Comparison of ENCODE assay signal across 8 mouse cellular contexts in genomic region chr12:102181799-102182357, GRCm38 (mm10). TPM values are rescaled to one million over a fixed set of nuclear protein-coding genes. Genes with fewer than 3 reads are reported as not detected.
DNase-seq lines count a peak whose midpoint lies in the region; ATAC-seq and TF ChIP-seq lines count a peak whose summit lies in the region.

No protein-coding gene starts in this region.

- no peaks in the 10 kb centered on the region for H3K36me3 ChIP-seq in hindbrain, postnatal 0 days (ENCODE audit: insufficient read depth, low read length)
- no peaks in the 10 kb centered on the region for H3K36me3 ChIP-seq in liver, adult 2 months (ENCODE audit: control insufficient read depth, insufficient read depth, low read length)
- H3K36me3 ChIP-seq in neural tube, embryonic 13.5 days, result no peaks in the 10 kb centered on the region

- no peak overlapping the region for H3K27ac ChIP-seq in hindbrain, postnatal 0 days
- no peak overlapping the region for H3K27ac ChIP-seq in liver, adult 2 months (replicated peaks; ENCODE audit: insufficient read depth, low read depth, low read length)
- H3K27ac ChIP-seq in neural tube, embryonic 13.5 days (replicated peaks), result no peak overlapping the region

- H3K4me3 ChIP-seq in hindbrain, postnatal 0 days (ENCODE audit: low read length), result no peak overlapping the region
- no peak overlapping the region for H3K4me3 ChIP-seq in liver, adult 2 months (ENCODE audit: insufficient read depth, low read depth, low read length)
- no peak overlapping the region for H3K4me3 ChIP-seq in neural tube, embryonic 13.5 days

- no peak; the same call in 1 of the 2 replicates for ATAC-seq in monocyte, adult 5-6 weeks (replicated peaks; ENCODE audit: insufficient number of reproducible peaks, low FRiP score, low TSS enrichment, poor library complexity, severe bottlenecking)
- peak; percentile 66 for ATAC-seq in erythroid progenitor cell, adult 5-6 weeks (replicated peaks; ENCODE audit: low FRiP score, poor library complexity, severe bottlenecking)
- ATAC-seq in hindbrain, postnatal 0 days, result no peak; the same call in 1 of the 2 replicates
- ATAC-seq in neural tube, embryonic 13.5 days (ENCODE audit: low read depth), result peak; percentile 29; the same call in 1 of the 2 replicates

- no peaks in the 10 kb centered on the region for H3K9me3 ChIP-seq in hindbrain, postnatal 0 days (ENCODE audit: low read length)
- no peaks in the 10 kb centered on the region for H3K9me3 ChIP-seq in neural tube, embryonic 13.5 days

- no peak overlapping the region for H3K4me2 ChIP-seq in hindbrain, postnatal 0 days (ENCODE audit: low read depth, low read length)
- no peak overlapping the region for H3K4me2 ChIP-seq in neural tube, embryonic 13.5 days

- no peak overlapping the region for H3K9ac ChIP-seq in hindbrain, postnatal 0 days (replicated peaks; ENCODE audit: low read length)
- H3K9ac ChIP-seq in liver, adult 2 months (ENCODE audit: low read depth, low read length), result no peak overlapping the region
- H3K9ac ChIP-seq in neural tube, embryonic 13.5 days, result no peak overlapping the region

- no peak for TF ChIP-seq POLR2A in liver, adult 2 months (IDR thresholded peaks at IDR 0.05; ENCODE audit: extremely low read depth, insufficient read depth, low read length)

- WGBS in hindbrain, postnatal 0 days, result 47% methylated on average over 5 of the region's 5 CpGs
- WGBS in liver, adult 2 months, result 47% methylated on average over 5 of the region's 5 CpGs
- WGBS in neural tube, embryonic 13.5 days, result 44% methylated on average over 5 of the region's 5 CpGs

- H3K4me1 ChIP-seq in hindbrain, postnatal 0 days (ENCODE audit: insufficient read depth, low read length), result 0 out of 2 replicates have a peak, but pooled peaks cover 9% of the 10 kb centered on the region
- no peaks in the 10 kb centered on the region for H3K4me1 ChIP-seq in liver, adult 2 months (ENCODE audit: control insufficient read depth, insufficient read depth, low read length)
- no peaks in the 10 kb centered on the region for H3K4me1 ChIP-seq in neural tube, embryonic 13.5 days (replicated peaks)

- H3K27me3 ChIP-seq in hindbrain, postnatal 0 days (ENCODE audit: insufficient read depth, low read length), result no peaks in the 10 kb centered on the region
- H3K27me3 ChIP-seq in liver, adult 2 months (ENCODE audit: control insufficient read depth, insufficient read depth, low read length), result no peaks in the 10 kb centered on the region
- H3K27me3 ChIP-seq in neural tube, embryonic 13.5 days, result no peaks in the 10 kb centered on the region

- peak; percentile 5 to 46 for DNase-seq in monocyte, adult 2 months (ENCODE audit: low read depth in 1 of 2, low spot score in 2 of 2)
- peak; percentile 71 to 75 for DNase-seq in adrenal gland, postnatal 36 days
- peak; percentile 72 for DNase-seq in hindbrain, postnatal 0 days (ENCODE audit: low spot score)
- DNase-seq in liver, adult 2 months (ENCODE audit: extremely low read depth, low read depth, low spot score), result peak; percentile 16
- DNase-seq in thymus, postnatal 36 days, result peak; percentile 49 to 57

- peak; percentile 87 for TF ChIP-seq CTCF in hindbrain, postnatal 0 days (IDR thresholded peaks at IDR 0.05; ENCODE audit: low read depth)
- peak; percentile 95 for TF ChIP-seq CTCF in liver, adult 2 months (IDR thresholded peaks at IDR 0.05; ENCODE audit: low read depth, low read length)

- H3K79me2 ChIP-seq in liver, adult 2 months (ENCODE audit: control insufficient read depth, insufficient read depth, low read length), result no peaks in the 10 kb centered on the region

RNA-seq across cellular contexts. Expression of gene Slc24a4, which starts 53.3 kb away (rescaled TPM):
- total RNA-seq in monocyte, adult 5-6 weeks (2017), result not detected in 3 replicates
- under 1 TPM; 0.40 to 0.46 TPM for total RNA-seq in adrenal gland, postnatal 36 days (2021)
- total RNA-seq in erythroid progenitor cell, adult 5-6 weeks (2015; ENCODE audit: low replicate concordance), result not detected in 2 replicates
- total RNA-seq in erythroid progenitor cell, adult 5-6 weeks (2017; ENCODE audit: low replicate concordance), result not detected in 2 replicates
- total RNA-seq in hindbrain, postnatal 0 days (2014; rRNA removed), result 4.5 and 7.2 TPM in 2 replicates
- 2.0 and 2.3 TPM in 2 replicates for polyA plus RNA-seq in hindbrain, postnatal 0 days (2015; fragmentation: Nextera tagmentation; extraction: Ambion mirVana)
- total RNA-seq in liver, adult 2 months (2014; rRNA removed), result not detected in 2 replicates
- 0.11 TPM in 1 of 2 replicates, not detected in the other for polyA plus RNA-seq in liver, adult 2 months (2012; rRNA removed)
- 0.85 and 0.89 TPM in 2 replicates for polyA plus RNA-seq in neural tube, embryonic 13.5 days (2015; fragmentation: Nextera tagmentation; extraction: Ambion mirVana)

Comparison
In these comparisons a context has a peak if more than half of its experiments do, and no peak if none do; other contexts are left out.
1. DNase-seq: peak in every context shown above with its lines; median percentile 73 in adrenal gland, postnatal 36 days; 72 in hindbrain, postnatal 0 days; 53 in thymus, postnatal 36 days; 26 in monocyte, adult 2 months; 16 in liver, adult 2 months.
2. ATAC-seq: peak in erythroid progenitor cell, adult 5-6 weeks (single experiment) and neural tube, embryonic 13.5 days (single experiment); none in monocyte, adult 5-6 weeks (single experiment) and hindbrain, postnatal 0 days (single experiment).